Mouse (Mus musculus): Measurements from ENCODE around the gene Trank1. TPM values are rescaled to one million over a fixed set of nuclear protein-coding genes. Genes with fewer than 3 reads are reported as not detected.

The Trank1 gene
- total RNA-seq, 2 experiments from 2014 or later: 0.05 to 0.19 TPM

DNA sequence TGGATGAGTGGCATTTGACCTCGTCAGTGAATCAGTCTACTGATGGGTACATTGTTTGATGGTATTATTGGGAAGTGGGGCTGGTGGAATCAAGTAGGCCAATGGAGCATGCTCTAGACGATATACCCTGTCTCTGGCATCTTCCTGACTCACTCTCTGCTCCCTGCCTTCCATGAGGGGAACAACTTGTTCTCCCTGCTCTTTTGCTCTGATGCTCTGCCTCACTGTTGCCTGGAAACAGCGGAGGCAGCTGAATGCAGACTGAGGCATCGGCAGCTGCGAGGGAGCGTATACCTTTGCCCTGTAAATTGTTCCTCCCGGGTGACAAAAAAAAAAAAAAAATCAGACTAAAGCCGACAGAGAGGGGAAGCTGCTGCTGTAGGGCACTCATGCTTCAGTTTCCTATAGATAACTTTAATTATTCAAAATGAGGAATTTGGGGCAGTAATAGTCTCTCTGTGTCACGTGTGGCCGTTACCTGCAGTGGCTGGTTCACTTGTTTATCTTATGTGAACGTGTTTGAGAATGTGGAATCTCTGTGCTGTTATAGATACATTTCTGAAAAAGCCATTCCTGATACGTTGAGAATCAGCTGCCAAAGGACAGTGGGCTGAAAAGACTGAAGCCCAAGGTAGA is 9.2 kb upstream of the Trank1 start:
- DNase-seq: no peak

GRCm38 (mm10) chr9:111304036-111304435 is 7.5 kb upstream of the Trank1 start:
- no peak for DNase-seq

- no peak for DNase-seq
These were observed 5.4 kb upstream of the Trank1 start for GRCm38 (mm10) chr9:111306142-111306541.

DNA sequence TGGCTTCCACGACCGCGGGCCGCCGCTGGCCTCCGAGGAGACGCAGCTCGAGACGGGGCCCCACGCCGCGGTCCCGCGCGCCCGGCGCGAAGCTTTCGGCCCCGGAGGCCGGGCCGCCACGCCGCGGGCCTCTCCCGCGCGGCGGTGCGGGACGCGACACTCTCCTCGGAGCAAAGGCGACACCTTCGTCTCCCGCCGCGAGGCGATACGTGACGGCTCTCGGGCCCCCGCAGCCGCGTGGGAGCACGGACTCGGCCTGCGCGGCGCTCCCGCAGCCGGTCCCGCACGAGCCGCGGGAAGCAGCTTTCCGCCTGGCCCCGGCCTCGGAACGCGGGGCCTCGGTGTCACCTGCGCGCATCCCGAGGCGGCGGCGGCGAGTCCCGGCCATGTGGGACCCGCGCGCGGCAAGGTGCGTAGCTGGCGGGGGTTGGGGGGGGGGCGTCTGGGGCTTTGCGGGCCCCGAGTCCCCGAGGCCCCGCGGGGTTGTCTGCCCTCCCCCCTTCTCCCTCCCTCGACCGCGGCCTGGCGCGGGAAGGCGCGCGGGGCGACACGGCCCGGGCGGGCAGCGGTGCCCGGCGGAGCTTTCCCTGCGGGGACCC is 403 bp downstream of the Trank1 start:
- DNase-seq: no peak

GRCm38 (mm10) chr9:111312442-111313141 is 1.1 kb downstream of the Trank1 start:
- DNase-seq: no peak

DNA sequence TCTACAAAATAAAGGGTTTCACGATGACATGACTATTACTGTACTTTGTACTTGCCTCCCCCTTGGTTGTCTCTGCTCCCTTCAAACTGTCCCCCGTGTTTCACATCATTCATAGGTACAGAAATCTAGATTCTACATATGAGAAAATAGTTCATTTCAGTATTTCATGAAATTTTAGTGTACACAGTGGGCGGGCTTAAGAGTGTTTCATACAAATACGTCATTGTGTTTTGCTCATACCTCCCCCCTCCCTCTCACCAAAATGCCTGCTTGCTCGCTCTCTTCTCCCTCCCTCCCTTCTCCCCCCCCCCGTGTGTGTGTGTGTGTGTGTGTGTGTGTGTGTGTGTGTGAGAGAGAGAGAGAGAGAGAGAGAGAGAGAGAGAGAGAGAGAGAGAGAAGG is 1.8 kb downstream of the Trank1 start:
- DNase-seq: no peak

DNA sequence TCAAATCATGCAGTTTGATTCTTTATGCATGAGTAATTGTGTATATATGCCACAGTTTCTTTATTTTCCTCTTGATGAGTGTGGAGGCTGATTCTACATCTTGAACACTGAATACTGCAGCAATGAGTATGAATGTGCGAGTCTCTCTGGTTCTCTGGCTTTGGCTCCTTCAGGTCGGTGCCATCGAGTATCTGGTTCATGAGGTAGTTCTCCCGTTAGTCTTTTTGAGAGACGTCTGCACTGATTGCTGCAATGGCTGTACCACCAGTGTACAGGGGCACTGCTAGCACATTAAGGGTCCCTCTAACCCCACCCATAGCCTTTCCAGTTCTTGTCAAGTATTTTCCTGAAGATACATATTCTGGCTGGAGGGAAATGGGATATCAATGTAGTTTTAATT is 2.3 kb downstream of the Trank1 start:
- DNase-seq: no peak

- no peak for DNase-seq
These were observed 2.7 kb downstream of the Trank1 start for GRCm38 (mm10) chr9:111314219-111314618.

DNA sequence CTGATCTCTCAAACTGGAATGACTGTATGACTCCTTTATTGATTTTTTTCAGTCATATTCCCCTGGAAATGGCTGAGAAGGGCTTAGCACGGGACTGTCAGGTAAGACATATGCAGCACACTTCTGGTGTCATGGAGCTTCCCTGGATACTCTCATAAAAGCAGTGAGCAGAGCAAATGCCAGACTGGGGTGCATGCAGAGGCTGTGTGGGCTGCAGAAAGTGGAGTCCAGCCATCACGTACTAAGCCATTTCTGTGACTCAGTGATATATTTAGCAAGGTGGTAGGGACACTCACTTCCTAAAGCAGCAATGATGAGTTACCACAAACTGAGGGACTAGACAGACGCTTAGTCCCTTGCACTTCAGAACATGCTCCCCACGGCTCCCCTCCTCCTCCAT is 9.4 kb downstream of the Trank1 start:
- DNase-seq: no peak

GRCm38 (mm10) chr9:111324881-111325280 is 13.3 kb downstream of the Trank1 start:
- peak; percentile 7 for DNase-seq

GRCm38 (mm10) chr9:111329881-111330280 is 18.3 kb downstream of the Trank1 start:
- DNase-seq: no peak

DNA sequence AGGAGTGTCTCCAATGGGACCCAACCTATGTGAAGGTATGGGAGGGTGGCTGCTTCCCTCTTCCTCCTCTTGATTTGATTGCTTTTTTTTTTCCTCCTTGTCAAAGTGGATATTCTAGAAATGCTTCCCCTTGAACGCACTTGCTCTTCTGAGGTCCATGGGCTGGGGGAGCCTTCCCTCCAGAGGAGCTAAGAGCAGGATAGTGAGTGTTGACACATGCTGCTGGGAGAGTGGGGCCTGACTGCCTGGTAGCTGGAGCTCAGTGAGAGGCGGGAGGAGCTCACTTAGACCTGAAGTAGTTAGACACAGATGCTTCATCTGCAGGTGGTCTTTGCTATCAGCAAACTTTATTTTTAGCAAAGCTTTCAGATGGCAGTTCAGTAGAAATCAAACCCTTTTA is 22.3 kb downstream of the Trank1 start:
- no peak for DNase-seq

DNA sequence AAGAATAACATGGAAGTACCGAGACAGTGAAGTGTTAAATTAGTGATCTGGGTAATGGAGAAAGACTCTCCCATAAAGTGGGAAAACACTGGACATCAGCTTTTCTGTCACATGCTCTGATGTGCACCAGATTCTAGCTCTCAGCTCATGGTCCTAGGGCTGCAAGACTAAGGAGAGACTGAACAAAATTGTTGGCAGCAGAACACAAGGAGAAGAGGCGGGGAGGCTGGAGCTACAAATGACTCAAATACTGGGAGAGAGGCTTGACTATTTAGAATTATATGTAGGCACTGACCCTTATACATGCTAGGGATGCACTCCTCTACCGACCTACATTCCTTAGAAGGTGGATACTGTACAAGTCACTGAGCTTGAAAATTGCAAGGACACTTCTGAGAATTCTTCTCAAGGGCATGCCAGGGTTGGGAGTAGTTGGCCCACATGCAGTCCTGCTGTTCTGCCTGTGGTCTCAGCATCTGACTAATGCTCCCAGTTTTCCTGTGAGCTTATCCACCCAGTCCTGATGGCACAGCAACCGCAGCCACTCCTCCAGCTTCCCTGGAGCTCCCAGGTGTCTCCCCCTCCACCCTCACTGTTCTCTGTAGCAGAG is 23.1 kb downstream of the Trank1 start:
- DNase-seq: no peak

DNA sequence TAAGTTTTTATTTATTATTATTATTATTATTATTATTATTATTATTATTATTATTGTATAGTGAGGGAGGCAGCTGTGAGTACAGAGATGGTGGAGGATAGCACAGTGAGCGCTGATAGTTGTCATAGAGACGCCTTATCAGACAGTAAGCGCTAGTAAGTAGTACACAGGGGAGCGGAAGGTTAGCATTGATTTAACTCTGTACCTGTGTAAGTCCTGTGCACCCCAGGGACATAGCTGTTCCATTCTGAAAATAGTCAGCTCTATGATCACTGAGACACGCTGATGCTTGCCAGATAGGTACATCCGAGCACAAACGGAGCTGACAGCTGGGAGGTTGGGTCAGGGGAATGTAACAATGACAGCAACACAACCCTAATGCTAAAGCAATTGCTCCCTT is 39.7 kb downstream of the Trank1 start:
- no peak for DNase-seq

GRCm38 (mm10) chr9:111351641-111352040 is 40.1 kb downstream of the Trank1 start:
- no peak for DNase-seq

DNA sequence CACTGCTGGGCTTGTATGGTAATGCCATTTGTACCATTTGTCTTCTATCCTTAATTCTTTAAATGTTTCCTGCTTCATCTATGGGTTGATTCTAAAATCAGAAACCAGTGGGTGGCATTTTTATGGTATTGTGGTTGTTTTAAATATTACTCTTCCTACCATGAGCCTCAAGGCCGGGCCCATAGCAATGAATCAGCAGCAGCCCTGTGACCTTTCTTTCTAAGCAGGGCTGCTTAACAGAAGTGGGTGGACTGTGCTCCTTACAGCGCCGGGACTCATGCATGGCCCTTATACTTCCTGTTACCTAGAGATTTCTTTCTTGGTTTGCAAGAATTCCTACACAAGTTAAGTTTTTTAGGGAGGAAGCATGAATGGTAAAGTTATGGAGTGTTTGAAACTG is 41.1 kb downstream of the Trank1 start:
- DNase-seq: no peak

- no peak for DNase-seq
These were observed 43.5 kb downstream of the Trank1 start for GRCm38 (mm10) chr9:111355041-111355440.

- no peak for DNase-seq
These were observed 44.8 kb downstream of the Trank1 start for GRCm38 (mm10) chr9:111356386-111356785.

- no peak for DNase-seq
These were observed 52.1 kb downstream of the Trank1 start for GRCm38 (mm10) chr9:111363656-111364055.

- no peak for DNase-seq
These were observed 56.2 kb downstream of the Trank1 start for GRCm38 (mm10) chr9:111367713-111368112.

DNA sequence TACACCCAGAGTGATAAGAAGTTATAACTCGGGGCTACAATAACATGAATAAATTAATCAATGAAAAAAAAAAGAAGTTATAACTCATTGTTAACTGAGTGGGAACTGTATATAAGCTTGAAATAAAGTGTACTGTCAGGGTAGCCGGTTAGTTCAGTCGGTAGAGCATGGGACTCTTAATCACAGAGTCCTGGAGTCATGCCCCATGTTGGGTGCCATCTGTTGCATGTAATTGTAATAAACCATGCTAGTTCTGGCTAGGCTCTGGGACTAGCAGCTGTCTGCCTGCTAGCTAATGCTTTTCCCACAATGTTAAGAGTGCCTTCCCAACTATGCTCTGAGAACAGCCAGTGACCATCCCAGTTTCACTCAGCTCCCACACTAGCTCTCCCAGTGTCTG is 60.5 kb downstream of the Trank1 start:
- DNase-seq: no peak

- no peak for DNase-seq
These were observed 66.3 kb downstream of the Trank1 start for GRCm38 (mm10) chr9:111377868-111378267.
